Mouse (Mus musculus) G1E (cell line): ENCODE measurements around the gene Cdh13.

Experiments
- CTCF ChIP-seq: IDR thresholded peaks from 2 replicates; pipeline ENCODE4 v1.5.1; 2012; ENCODE audit warnings: low read depth, low read length, inconsistent platforms, mixed read lengths
- GATA1 ChIP-seq: IDR thresholded peaks from 2 replicates; pipeline ENCODE4 v1.6.1; 2012; ENCODE audit warnings: borderline replicate concordance, low read length, inconsistent platforms, mixed read lengths
- GATA2 ChIP-seq: IDR thresholded peaks from 2 replicates; pipeline ENCODE4 v1.6.1; 2012; ENCODE audit warnings: low read depth, low read length, inconsistent platforms, borderline replicate concordance
- TAL1 ChIP-seq: conservative IDR thresholded peaks from 2 replicates; pipeline ENCODE4 v1.6.1; 2012; ENCODE audit warnings: low read depth, low read length, inconsistent platforms, mixed read lengths

- TF ChIP-seq GATA1: no peak
- TF ChIP-seq CTCF: no peak
- TF ChIP-seq TAL1: no peak
- TF ChIP-seq GATA2: no peak
These were observed 240.4 kb downstream of the Cdh13 start for GRCm38 (mm10) chr8:118523922-118524321.
